Mouse (Mus musculus) megakaryocyte progenitor cell, adult 5-6 weeks (primary cell): ENCODE results near the gene Tctn3. TPM values are rescaled to one million over a fixed set of nuclear protein-coding genes. Genes with fewer than 3 reads are reported as not detected.
A peak's percentile ranks its signal among the peaks of the same experiment; 100 is the strongest.

ENCODE experiments used
- ATAC-seq: replicated peaks from 2 replicates; pipeline ENCODE4 v1.8.0; 2016; ENCODE audit warnings: mild to moderate bottlenecking, moderate TSS enrichment, inconsistent platforms; ENCODE audit not compliant: poor library complexity
- total RNA-seq, 2 experiments: library from RNA; stranded (forward) in 1 of 2; stranded (reverse) in 1 of 2; fragments of 157-497, 149-512 nt in 1 of 2; fragments of 200-1000 nt in 1 of 2; gene quantifications; 2 replicates each; pipeline versions ENCODE4 v1.2.3 to v1.2.4; 2015 to 2017

Gene Tctn3
- total RNA-seq, 2 experiments from 2014 or later: 4.7 to 6.6 TPM

DNA sequence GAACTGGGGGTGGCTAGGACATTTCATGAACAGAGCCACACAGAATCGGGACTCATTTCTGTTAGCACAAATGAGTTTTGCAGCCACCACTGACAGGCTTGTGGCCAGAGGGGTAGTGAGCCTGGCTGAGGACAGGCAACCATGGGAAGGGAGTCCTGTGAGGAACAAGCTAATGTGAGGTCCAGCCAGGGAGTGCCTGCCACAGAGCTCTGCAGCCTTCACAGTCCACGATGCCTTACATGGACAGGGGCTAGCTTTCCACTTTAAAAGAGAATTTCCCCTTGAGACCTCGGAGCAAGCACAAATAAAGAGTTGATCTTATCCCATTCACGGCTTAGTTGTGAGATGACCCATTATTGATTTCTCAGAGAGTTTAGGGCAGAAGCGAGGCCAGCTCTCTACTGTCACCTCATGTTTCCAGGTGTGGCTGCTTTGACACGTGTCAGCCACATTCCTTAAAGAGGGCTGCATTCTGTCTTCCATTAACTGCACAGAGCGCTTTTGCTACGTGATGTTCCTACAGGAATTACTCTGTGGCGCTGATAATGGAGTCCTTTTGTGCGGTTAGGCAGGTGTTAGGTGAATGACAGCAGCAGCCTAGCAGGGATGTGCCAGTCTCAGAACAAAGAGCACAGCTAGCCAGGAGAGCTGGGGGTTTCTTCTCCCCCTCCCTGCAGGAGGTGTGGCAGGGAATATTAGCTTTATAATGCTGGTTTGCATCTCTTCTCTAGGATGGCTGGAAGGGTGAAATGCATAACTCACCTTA is 48.0 kb downstream of the Tctn3 start:
- ATAC-seq: no peak

DNA sequence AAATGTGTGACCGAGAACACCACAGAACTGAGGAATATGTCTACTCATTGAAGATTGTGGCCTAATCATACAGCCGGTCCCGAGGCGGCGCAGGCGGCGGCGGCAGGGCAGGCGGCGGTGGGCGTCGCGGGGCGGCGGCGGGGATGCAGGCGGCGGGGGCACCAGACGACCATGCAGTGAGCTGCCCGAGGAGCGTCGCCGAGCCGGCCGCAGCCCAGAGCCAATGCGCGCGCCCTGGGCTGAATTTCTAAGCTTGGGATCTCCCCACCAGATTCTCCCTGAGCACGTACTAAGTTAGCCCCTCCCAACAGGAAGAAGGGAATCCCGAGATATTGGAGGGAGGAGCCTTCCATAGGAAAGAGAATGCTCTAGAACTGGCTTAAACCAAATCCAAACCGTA is 50.5 kb downstream of the Tctn3 start:
- ATAC-seq: peak; percentile 76

DNA sequence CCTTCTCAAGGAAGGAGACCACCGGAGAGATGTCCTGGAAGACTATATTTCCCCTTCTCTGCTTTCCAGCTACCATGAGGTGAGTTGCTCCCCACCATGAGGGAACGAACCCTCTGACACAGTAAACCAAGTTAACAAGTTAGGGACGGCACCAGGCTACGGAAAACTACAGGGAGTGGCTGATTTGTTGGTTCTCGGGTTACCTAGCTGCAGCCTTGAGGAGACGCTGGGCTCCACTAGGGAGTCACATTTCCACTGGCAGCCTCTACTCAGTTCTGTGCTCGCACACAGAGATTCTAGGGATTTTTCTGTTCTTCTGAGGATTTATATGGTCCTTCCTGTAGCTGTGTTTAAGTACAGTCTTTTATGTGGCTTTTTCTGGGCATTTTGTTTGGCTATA is 56.0 kb downstream of the Tctn3 start:
- no peak for ATAC-seq

DNA sequence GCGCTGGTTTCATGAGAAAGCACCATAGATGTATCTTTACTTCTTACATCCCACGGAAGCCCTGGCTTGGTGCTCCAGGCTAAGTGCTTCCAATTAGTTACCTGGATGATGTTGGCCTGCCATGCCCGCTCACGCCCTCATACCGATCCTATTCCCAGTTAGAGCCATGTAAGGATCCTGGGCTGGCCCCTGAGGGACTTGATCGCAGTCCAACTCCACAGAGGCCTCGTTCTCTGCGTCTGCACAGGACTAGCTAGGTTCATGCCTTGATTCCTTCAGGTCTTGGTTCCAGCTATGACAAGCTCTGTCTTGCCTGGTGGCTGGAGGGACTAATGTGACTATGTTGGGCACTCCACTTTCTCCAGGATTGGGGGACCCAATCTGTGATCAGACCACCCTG is 56.9 kb downstream of the Tctn3 start:
- ATAC-seq: no peak

DNA sequence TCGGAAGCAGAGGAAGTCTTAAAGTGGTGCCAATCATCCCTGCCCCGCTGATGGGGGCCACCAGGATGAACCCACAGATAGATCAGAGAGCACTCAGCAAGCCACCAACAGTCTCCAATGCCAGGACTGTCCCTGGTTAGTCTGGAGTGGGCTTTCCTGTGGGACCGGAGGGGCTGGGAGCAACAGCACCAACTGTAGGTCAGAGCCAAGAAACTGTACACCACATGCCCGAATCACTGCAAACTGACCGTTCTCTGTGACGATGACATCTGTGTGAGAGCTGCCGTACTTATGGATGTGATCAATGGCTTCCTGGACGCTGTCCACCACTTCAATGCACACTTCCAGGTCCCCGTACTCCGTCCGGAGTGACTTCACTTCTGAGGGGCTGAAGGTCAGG is 57.7 kb downstream of the Tctn3 start:
- ATAC-seq: no peak

DNA sequence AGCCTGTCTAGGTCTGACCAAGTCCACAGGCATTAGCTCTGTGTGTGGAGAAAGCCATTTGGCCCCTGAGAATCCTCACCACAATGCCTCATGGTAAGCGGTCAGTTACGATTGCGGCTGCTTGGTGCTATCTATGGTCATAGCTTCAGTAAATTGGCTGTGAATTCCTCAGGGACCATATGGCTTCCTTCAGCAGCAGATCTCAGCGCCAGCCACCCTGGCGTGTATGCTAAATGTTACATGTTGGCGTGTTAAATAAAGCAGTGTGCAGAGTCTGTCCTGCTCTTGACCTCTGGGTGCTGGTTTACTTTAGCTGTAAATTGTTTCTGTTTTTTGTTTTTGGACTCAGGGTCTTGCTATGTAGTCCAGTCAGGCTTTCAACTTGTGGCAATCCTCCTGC is 58.2 kb downstream of the Tctn3 start:
- ATAC-seq: no peak

DNA sequence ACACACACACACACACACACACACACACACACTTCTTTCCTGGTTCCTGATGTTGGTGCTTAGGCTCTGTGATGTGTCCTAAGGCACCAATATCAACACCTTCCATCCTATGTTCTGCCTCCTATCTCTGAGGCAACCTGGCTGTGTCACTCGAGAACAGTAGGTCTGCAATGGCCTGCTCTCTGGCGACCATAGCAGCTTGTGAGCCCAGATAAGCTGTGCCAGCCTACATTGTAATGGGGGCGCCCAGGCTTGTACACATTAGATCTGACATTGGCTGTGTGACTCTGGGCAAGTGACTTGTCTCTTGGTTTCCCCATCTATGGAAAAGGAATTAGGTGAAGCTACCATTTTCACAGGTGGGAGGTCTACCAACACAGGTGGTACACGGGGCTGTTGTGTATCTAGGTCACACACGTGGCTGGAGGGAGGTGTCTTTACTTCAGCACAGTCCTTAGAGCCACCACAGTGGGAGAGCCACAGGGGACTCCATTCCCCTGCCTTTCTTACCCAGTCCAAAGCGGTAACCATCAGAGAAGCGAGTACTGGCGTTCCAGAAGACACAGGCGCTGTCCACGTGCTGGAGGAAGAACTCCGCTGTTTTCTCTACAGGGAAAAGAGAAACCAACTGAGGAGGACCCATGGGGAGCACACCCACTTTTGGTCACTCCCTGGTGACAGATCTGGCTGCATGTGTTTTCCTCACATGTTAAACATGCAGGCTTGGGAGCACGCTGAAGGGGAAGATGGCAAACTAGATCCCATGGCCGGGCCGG is 58.8 kb downstream of the Tctn3 start:
- ATAC-seq: peak; percentile 95

DNA sequence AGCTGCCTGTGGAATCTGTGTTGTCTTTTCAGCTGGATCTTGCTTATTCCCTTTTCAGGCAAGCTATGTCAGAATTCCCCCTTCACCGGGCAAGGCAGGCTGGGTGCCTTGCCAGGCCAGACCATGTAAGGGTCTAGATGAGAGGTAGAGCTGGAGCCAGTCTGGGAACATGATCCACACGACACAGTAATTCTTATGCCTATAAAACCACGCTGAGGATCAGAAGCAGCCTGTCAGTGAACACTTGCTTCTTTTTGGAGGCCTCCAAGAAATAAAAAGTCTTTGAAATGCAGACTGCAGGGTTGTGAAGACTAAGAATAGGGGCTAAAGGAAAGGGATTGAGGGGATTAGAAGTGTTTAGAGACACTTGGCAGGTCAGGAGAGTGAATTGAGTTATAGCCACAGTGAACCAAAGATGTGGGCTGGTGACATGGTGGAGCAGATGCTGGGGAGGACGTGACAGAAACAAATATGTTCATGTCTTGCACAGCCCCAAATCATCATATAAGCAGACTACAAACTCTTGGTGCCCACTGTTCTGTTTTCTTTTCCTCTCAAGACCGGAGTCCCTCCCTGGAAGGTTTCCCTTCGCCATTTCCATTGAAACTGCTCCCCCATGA is 62.4 kb downstream of the Tctn3 start:
- ATAC-seq: no peak

DNA sequence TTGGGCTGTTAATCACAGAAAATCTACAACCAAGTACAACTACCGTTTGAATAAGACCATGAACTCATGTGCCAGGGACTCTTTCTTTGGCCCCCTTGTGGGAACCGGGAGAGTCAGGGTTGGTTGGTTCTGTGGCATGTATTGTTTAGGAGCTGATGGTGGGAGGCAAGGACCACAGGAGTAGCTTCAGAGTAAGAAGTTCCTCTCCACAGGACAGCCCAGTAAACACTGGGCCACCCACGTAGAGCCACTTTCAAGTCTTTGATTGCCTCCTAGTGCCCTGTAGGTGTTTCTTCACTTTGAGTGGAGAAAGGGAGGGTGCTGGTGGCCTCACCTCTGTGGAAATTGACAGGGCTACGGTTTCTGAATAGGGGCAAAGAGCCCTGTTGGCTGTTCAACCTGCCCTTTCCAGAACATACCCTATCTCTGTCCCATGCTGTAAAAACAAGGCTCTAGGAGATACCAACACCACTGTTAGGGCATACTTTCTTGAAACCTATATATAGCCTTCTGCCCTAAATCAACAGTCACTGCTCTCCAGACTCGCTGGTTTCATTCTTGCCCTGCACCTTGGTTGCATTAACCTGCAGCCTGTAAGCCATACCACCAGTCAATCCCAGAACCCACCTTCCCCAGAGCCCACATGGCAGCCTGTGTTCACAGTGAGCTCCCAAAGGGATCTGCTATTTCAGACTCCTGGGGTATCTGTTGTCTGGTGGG is 63.1 kb downstream of the Tctn3 start:
- ATAC-seq: no peak

DNA sequence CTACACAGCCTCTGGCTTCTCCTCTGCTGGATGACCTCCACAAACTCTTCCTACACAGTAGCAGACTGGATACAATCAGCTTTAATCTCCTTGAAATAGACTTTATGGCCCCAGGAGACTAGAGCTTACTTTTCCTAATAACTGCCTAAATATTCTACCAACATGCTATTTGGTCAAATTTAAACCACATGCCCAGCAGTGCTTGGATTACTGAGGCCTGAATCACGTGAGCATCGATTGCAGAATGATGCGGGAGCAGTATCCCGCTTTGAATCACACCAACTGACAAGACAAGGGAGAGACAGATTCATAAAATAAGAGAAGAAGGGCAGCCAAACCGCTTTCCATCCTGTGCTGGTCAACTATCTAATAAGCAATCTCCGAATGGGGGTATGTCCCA is 63.6 kb downstream of the Tctn3 start:
- ATAC-seq: no peak

Other genes with a start within 250 kb of the Tctn3 start
- gene Sorbs1, start 98.5 kb downstream of the Tctn3 start, total RNA-seq (2015): 2.5 and 3.3 TPM in 2 replicates
- 0.42 and 8.7 TPM in 2 replicates for gene Sorbs1, start 98.5 kb downstream of the Tctn3 start, total RNA-seq (2017)
- 35.5 and 39.4 TPM in 2 replicates for gene Aldh18a1, start 23.8 kb downstream of the Tctn3 start, total RNA-seq (2015)
- gene Aldh18a1, start 23.8 kb downstream of the Tctn3 start, total RNA-seq (2017): 34.3 and 44.5 TPM in 2 replicates
- 6.4 and 7.9 TPM in 2 replicates for gene Entpd1, start 133 bp upstream of the Tctn3 start, total RNA-seq (2015)
- gene Entpd1, start 133 bp upstream of the Tctn3 start, total RNA-seq (2017): 7.5 and 19.3 TPM in 2 replicates
- gene Cc2d2b, start 136.5 kb upstream of the Tctn3 start, total RNA-seq (2015): 0.15 and 0.81 TPM in 2 replicates
- gene Cc2d2b, start 136.5 kb upstream of the Tctn3 start, total RNA-seq (2017): 0.37 TPM in 1 of 2 replicates, not detected in the other
- gene Ccnj, start 219.0 kb upstream of the Tctn3 start, total RNA-seq (2015): 3.9 and 4.6 TPM in 2 replicates
- 5.5 and 8.4 TPM in 2 replicates for gene Ccnj, start 219.0 kb upstream of the Tctn3 start, total RNA-seq (2017)